Mouse (Mus musculus): ENCODE measurements around the gene Fancc.

GRCm38 (mm10) chr13:63411310-63412022, 85.6 kb downstream of the Fancc start:
- TF ChIP-seq POLR2A (IDR thresholded peaks at IDR 0.05; ENCODE audit: borderline replicate concordance, insufficient read depth, low read length) (no peak), CTCF (IDR thresholded peaks at IDR 0.05; ENCODE audit: borderline replicate concordance, insufficient read depth, low read depth, low read length) (no peak)
